Mouse (Mus musculus): Measurements from ENCODE around the gene Il1r2. TPM values are rescaled to one million over a fixed set of nuclear protein-coding genes. Genes with fewer than 3 reads are reported as not detected.

The Il1r2 gene
- polyA plus RNA-seq, 1 experiment from 2014 or later = 1.6 TPM

- H3K4me2 ChIP-seq (replicated peaks) = no peak overlapping the region
- H3K27ac ChIP-seq = no peak overlapping the region
- H3K4me3 ChIP-seq = no peak overlapping the region
- no peak overlapping the region for H3K9ac ChIP-seq
- H3K27me3 ChIP-seq = no peaks in the 10 kb centered on the region
- no peaks in the 10 kb centered on the region for H3K36me3 ChIP-seq
- 96% methylated on average over 6 of the region's 6 CpGs for WGBS
- ATAC-seq (ENCODE audit: low FRiP score, low read depth) = no peak
- H3K4me1 ChIP-seq = no peaks in the 10 kb centered on the region
- no peaks in the 10 kb centered on the region for H3K9me3 ChIP-seq
Measured at GRCm38 (mm10) chr1:40037831-40038230, 36.0 kb upstream of the Il1r2 start.

- Histone ChIP-seq H3K4me2 (replicated peaks) (no peak overlapping the region), H3K36me3 (no peaks in the 10 kb centered on the region)
- WGBS = 84% methylated on average over 6 of the region's 6 CpGs
Measured at GRCm38 (mm10) chr1:40045686-40046085, 28.2 kb upstream of the Il1r2 start.

GRCm38 (mm10) chr1:40046600-40046999 is 27.3 kb upstream of the Il1r2 start:
- H3K9me3 ChIP-seq = no peaks in the 10 kb centered on the region
- no peaks in the 10 kb centered on the region for H3K4me1 ChIP-seq
- no peaks in the 10 kb centered on the region for H3K36me3 ChIP-seq
- no peak overlapping the region for H3K4me3 ChIP-seq
- no peak overlapping the region for H3K27ac ChIP-seq
- 80% methylated on average over 5 of the region's 5 CpGs for WGBS
- no peaks in the 10 kb centered on the region for H3K27me3 ChIP-seq
- ATAC-seq (ENCODE audit: low FRiP score, low read depth) = no peak
- H3K9ac ChIP-seq = no peak overlapping the region
- no peak overlapping the region for H3K4me2 ChIP-seq (replicated peaks)

More at GRCm38 (mm10) chr1:40045686-40046085, 28.2 kb upstream of the Il1r2 start:
- Histone ChIP-seq H3K27me3 (no peaks in the 10 kb centered on the region), H3K27ac (no peak overlapping the region), H3K9ac (no peak overlapping the region), H3K9me3 (no peaks in the 10 kb centered on the region), H3K4me3 (no peak overlapping the region), H3K4me1 (no peaks in the 10 kb centered on the region)
- ATAC-seq (ENCODE audit: low FRiP score, low read depth) = no peak

GRCm38 (mm10) chr1:40051157-40051556 is 22.7 kb upstream of the Il1r2 start:
- Histone ChIP-seq H3K4me3 (no peak overlapping the region), H3K36me3 (no peaks in the 10 kb centered on the region), H3K27ac (no peak overlapping the region), H3K27me3 (no peaks in the 10 kb centered on the region), H3K4me2 (replicated peaks) (no peak overlapping the region), H3K9me3 (no peaks in the 10 kb centered on the region), H3K9ac (no peak overlapping the region), H3K4me1 (no peaks in the 10 kb centered on the region)
- WGBS = 93% methylated on average over 6 of the region's 6 CpGs
- no peak for ATAC-seq (ENCODE audit: low FRiP score, low read depth)

- Histone ChIP-seq H3K9ac (no peak overlapping the region), H3K4me2 (replicated peaks) (no peak overlapping the region), H3K36me3 (no peaks in the 10 kb centered on the region), H3K27me3 (no peaks in the 10 kb centered on the region), H3K9me3 (no peaks in the 10 kb centered on the region), H3K4me3 (no peak overlapping the region), H3K4me1 (no peaks in the 10 kb centered on the region), H3K27ac (no peak overlapping the region)
- WGBS = 47% methylated on average over 8 of the region's 8 CpGs
- no peak for ATAC-seq (ENCODE audit: low FRiP score, low read depth)
Measured at GRCm38 (mm10) chr1:40052156-40052555, 21.7 kb upstream of the Il1r2 start.

- ATAC-seq (ENCODE audit: low FRiP score, low read depth) = no peak
- H3K4me1 ChIP-seq = no peaks in the 10 kb centered on the region
- WGBS = 82% methylated on average over 5 of the region's 5 CpGs
- H3K9ac ChIP-seq = no peak overlapping the region
- H3K27me3 ChIP-seq = no peaks in the 10 kb centered on the region
- H3K27ac ChIP-seq = no peak overlapping the region
- H3K36me3 ChIP-seq = no peaks in the 10 kb centered on the region
- H3K4me3 ChIP-seq = no peak overlapping the region
- H3K4me2 ChIP-seq (replicated peaks) = no peak overlapping the region
- no peaks in the 10 kb centered on the region for H3K9me3 ChIP-seq
Measured at GRCm38 (mm10) chr1:40053071-40053470, 20.8 kb upstream of the Il1r2 start.

GRCm38 (mm10) chr1:40055051-40055450 is 18.8 kb upstream of the Il1r2 start:
- ATAC-seq (ENCODE audit: low FRiP score, low read depth) = no peak
- H3K4me2 ChIP-seq (replicated peaks) = no peak overlapping the region
- H3K36me3 ChIP-seq = no peaks in the 10 kb centered on the region
- no peaks in the 10 kb centered on the region for H3K4me1 ChIP-seq
- H3K4me3 ChIP-seq = no peak overlapping the region
- no peaks in the 10 kb centered on the region for H3K9me3 ChIP-seq
- no peak overlapping the region for H3K9ac ChIP-seq
- 90% methylated on average over 7 of the region's 7 CpGs for WGBS
- H3K27ac ChIP-seq = no peak overlapping the region
- peaks cover 4% of the 10 kb centered on the region; the same call in 1 of the 2 replicates for H3K27me3 ChIP-seq

- no peaks in the 10 kb centered on the region for H3K36me3 ChIP-seq
Measured at GRCm38 (mm10) chr1:40055963-40056362, 17.9 kb upstream of the Il1r2 start.

GRCm38 (mm10) chr1:40057351-40057750 is 16.5 kb upstream of the Il1r2 start:
- no peaks in the 10 kb centered on the region for H3K4me1 ChIP-seq

More at GRCm38 (mm10) chr1:40055963-40056362, 17.9 kb upstream of the Il1r2 start:
- no peaks in the 10 kb centered on the region for H3K9me3 ChIP-seq
- no peak overlapping the region for H3K4me3 ChIP-seq
- H3K4me1 ChIP-seq = no peaks in the 10 kb centered on the region
- no peak overlapping the region for H3K27ac ChIP-seq
- H3K9ac ChIP-seq = no peak overlapping the region
- ATAC-seq (ENCODE audit: low FRiP score, low read depth) = no peak
- no peak overlapping the region for H3K4me2 ChIP-seq (replicated peaks)
- peaks cover 4% of the 10 kb centered on the region; the same call in 1 of the 2 replicates for H3K27me3 ChIP-seq
- 90% methylated on average over 5 of the region's 5 CpGs for WGBS

GRCm38 (mm10) chr1:40058013-40058412 is 15.9 kb upstream of the Il1r2 start:
- H3K9ac ChIP-seq = no peak overlapping the region
- peaks cover 4% of the 10 kb centered on the region; the same call in 1 of the 2 replicates for H3K27me3 ChIP-seq
- H3K9me3 ChIP-seq = no peaks in the 10 kb centered on the region
- H3K4me3 ChIP-seq = no peak overlapping the region
- H3K4me2 ChIP-seq (replicated peaks) = no peak overlapping the region
- ATAC-seq (ENCODE audit: low FRiP score, low read depth) = no peak
- no peaks in the 10 kb centered on the region for H3K4me1 ChIP-seq
- WGBS = 59% methylated on average over 11 of the region's 11 CpGs
- H3K36me3 ChIP-seq = no peaks in the 10 kb centered on the region
- no peak overlapping the region for H3K27ac ChIP-seq

More at GRCm38 (mm10) chr1:40057351-40057750, 16.5 kb upstream of the Il1r2 start:
- peaks cover 4% of the 10 kb centered on the region; the same call in 1 of the 2 replicates for H3K27me3 ChIP-seq
- no peak for ATAC-seq (ENCODE audit: low FRiP score, low read depth)
- H3K9ac ChIP-seq = no peak overlapping the region
- no peak overlapping the region for H3K4me3 ChIP-seq
- no peak overlapping the region for H3K27ac ChIP-seq
- H3K4me2 ChIP-seq (replicated peaks) = no peak overlapping the region
- 69% methylated on average over 5 of the region's 5 CpGs for WGBS
- no peaks in the 10 kb centered on the region for H3K36me3 ChIP-seq
- no peaks in the 10 kb centered on the region for H3K9me3 ChIP-seq

GRCm38 (mm10) chr1:40059122-40059774 is 14.6 kb upstream of the Il1r2 start:
- Histone ChIP-seq H3K27me3 (peaks cover 4% of the 10 kb centered on the region; the same call in 1 of the 2 replicates), H3K4me1 (no peaks in the 10 kb centered on the region), H3K9ac (0 out of 2 replicates have a peak overlapping the region, but pooled peaks have one; percentile 5), H3K27ac (no peak overlapping the region), H3K4me2 (replicated peaks) (no peak overlapping the region), H3K4me3 (no peak overlapping the region), H3K9me3 (no peaks in the 10 kb centered on the region), H3K36me3 (no peaks in the 10 kb centered on the region)
- WGBS = 68% methylated on average over 4 of the region's 4 CpGs
- ATAC-seq (ENCODE audit: low FRiP score, low read depth) = no peak

GRCm38 (mm10) chr1:40061359-40061758 is 12.5 kb upstream of the Il1r2 start:
- WGBS = 82% methylated on average over 9 of the region's 9 CpGs
- H3K9ac ChIP-seq = no peak overlapping the region
- ATAC-seq (ENCODE audit: low FRiP score, low read depth) = no peak
- no peak overlapping the region for H3K4me3 ChIP-seq
- H3K4me1 ChIP-seq = no peaks in the 10 kb centered on the region
- H3K27ac ChIP-seq = no peak overlapping the region
- no peaks in the 10 kb centered on the region for H3K36me3 ChIP-seq
- H3K4me2 ChIP-seq (replicated peaks) = no peak overlapping the region
- H3K27me3 ChIP-seq = peaks cover 4% of the 10 kb centered on the region; the same call in 1 of the 2 replicates
- no peaks in the 10 kb centered on the region for H3K9me3 ChIP-seq

GRCm38 (mm10) chr1:40063409-40063808 is 10.5 kb upstream of the Il1r2 start:
- no peak overlapping the region for H3K27ac ChIP-seq
- H3K9ac ChIP-seq = no peak overlapping the region
- no peak for ATAC-seq (ENCODE audit: low FRiP score, low read depth)
- peaks cover 4% of the 10 kb centered on the region; the same call in 1 of the 2 replicates for H3K27me3 ChIP-seq
- WGBS = 77% methylated on average over 4 of the region's 4 CpGs
- no peaks in the 10 kb centered on the region for H3K36me3 ChIP-seq
- no peak overlapping the region for H3K4me3 ChIP-seq
- no peaks in the 10 kb centered on the region for H3K4me1 ChIP-seq
- H3K4me2 ChIP-seq (replicated peaks) = no peak overlapping the region
- H3K9me3 ChIP-seq = no peaks in the 10 kb centered on the region

Measured in limb, embryonic 13.5 days (tissue).